Mouse (Mus musculus) olfactory bulb, adult 2 months (tissue): ENCODE data around the gene Srcin1.

Experiments used
- CTCF ChIP-seq: fragments of 200-500 bp; IDR thresholded peaks from 2 replicates; pipeline ENCODE4 v1.5.1; 2012; ENCODE audit warnings: low read depth, mild to moderate bottlenecking, low read length, moderate library complexity; ENCODE audit not compliant: insufficient read depth
- POLR2A ChIP-seq: fragments of 200-500 bp; IDR thresholded peaks from 2 replicates; pipeline ENCODE4 v1.6.1; 2012; ENCODE audit warnings: mild to moderate bottlenecking, low read depth, low read length, moderate library complexity; ENCODE audit not compliant: insufficient read depth

GRCm38 (mm10) chr11:97602223-97602622 lies 26.2 kb upstream of the Srcin1 start:
- TF ChIP-seq CTCF = no peak
- no peak for TF ChIP-seq POLR2A
